Mouse (Mus musculus): Measurements from ENCODE around the gene Glod5. TPM values are rescaled to one million over a fixed set of nuclear protein-coding genes. Genes with fewer than 3 reads are reported as not detected.

Gene Glod5
- total RNA-seq, 2 experiments from 2014 or later: not detected

- no peak for DNase-seq
These were observed 50.1 kb downstream of the Glod5 start for GRCm38 (mm10) chrX:7968226-7968625.

DNA sequence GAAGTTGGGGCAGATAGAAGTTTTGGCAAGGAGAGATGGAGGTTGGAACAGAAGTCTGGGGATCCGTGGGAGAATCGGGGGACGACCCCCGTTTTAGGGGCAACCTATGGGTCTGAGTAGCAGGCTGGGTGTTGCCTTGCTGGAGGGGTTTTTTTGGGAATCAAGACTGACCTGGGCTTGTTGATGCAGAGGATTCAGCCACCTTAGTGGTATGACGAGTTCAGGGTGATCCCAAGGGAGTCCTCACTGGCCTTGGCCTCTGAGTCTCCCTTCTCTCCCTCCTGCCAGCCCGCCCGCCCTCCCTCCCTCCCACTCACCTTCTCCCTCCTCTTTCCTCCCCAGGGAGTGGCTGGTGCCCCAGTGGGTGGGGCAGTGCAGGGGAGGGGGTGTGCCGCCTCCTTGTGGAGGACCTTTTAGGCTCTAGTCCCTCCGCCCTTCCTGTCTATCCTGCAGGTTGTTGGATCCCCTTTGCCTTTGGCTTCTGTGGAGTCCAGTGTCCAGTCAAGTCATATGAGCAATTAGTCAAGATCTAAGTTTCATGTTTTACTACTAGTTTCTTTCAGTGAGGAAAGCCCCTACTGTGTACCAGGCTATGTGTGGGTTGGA, 50.6 kb downstream of the Glod5 start:
- DNase-seq: no peak

DNA sequence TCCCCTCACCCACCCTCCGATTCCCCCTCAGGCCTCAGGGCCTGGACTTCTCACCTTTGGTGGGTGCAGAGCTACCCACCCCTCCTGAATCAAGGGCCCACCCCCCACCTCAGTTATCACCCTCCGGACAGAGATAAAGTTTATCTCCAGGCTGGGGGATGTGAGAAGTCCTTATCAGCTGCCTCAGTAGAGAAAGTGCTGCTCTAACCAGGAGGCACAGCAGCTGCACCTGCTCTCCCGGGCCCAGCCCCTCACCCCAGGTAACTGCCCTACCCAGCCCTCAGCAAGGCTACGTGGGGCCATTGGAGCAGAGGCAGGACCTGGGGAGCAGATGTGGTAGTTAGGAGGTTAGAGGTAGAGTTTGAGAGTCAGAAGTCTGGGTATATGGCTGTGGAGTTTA, 52.1 kb downstream of the Glod5 start:
- no peak for DNase-seq

- no peak for DNase-seq
These were observed 54.3 kb downstream of the Glod5 start for GRCm38 (mm10) chrX:7963829-7964626.

- no peak for DNase-seq
These were observed 59.4 kb downstream of the Glod5 start for GRCm38 (mm10) chrX:7958868-7959267.

Other genes starting within 250 kb of the Glod5 start
- gene Gripap1, start 228.7 kb downstream of the Glod5 start, total RNA-seq (2021): 10 to 100 TPM; 17.5 to 21.2 TPM
- under 1 TPM; 0.18 to 0.43 TPM for gene Kcnd1, start 196.2 kb downstream of the Glod5 start, total RNA-seq (2021)
- 10 to 100 TPM; 14.8 to 18.2 TPM for gene Otud5, start 177.1 kb downstream of the Glod5 start, total RNA-seq (2021)
- gene Pim2, start 140.2 kb downstream of the Glod5 start, total RNA-seq (2021): 1 to 10 TPM; 1.5 TPM
- 1 to 10 TPM; 7.6 to 8.1 TPM for gene Slc35a2, start 134.5 kb downstream of the Glod5 start, total RNA-seq (2021)
- 10 to 100 TPM; 19.5 to 23.1 TPM for gene Pqbp1, start 119.2 kb downstream of the Glod5 start, total RNA-seq (2021)
- gene Timm17b, start 119.1 kb downstream of the Glod5 start, total RNA-seq (2021): 10 to 100 TPM; 37.8 to 38.5 TPM
- gene Gm10491, start 110.7 kb downstream of the Glod5 start, total RNA-seq (2021): not detected
- gene Gm10490, start 109.0 kb downstream of the Glod5 start, total RNA-seq (2021): not detected
- gene Pcsk1n, start 98.7 kb downstream of the Glod5 start, total RNA-seq (2021): not detected
- not detected for gene Eras, start 89.9 kb downstream of the Glod5 start, total RNA-seq (2021)
- gene Hdac6, start 70.6 kb downstream of the Glod5 start, total RNA-seq (2021): 1 to 10 TPM; 3.9 to 5.0 TPM
- not detected for gene Gata1, start 40.4 kb downstream of the Glod5 start, total RNA-seq (2021)
- gene Suv39h1, start 56.3 kb upstream of the Glod5 start, total RNA-seq (2021): 1 to 10 TPM; 3.0 to 3.6 TPM
- under 1 TPM; 0.46 to 0.54 TPM for gene Was, start 72.0 kb upstream of the Glod5 start, total RNA-seq (2021)
- 10 to 100 TPM; 11.8 to 16.3 TPM for gene Wdr13, start 114.4 kb upstream of the Glod5 start, total RNA-seq (2021)
- 10 to 100 TPM; 44.1 to 60.8 TPM for gene Rbm3, start 127.4 kb upstream of the Glod5 start, total RNA-seq (2021)
- 1 to 10 TPM; 2.5 to 2.6 TPM for gene Tbc1d25, start 157.7 kb upstream of the Glod5 start, total RNA-seq (2021)
- 10 to 100 TPM; 10.3 to 10.7 TPM for gene Ebp, start 175.0 kb upstream of the Glod5 start, total RNA-seq (2021)
- 1 to 10 TPM; 3.6 to 4.3 TPM for gene Porcn, start 188.0 kb upstream of the Glod5 start, total RNA-seq (2021)
- 10 to 100 TPM; 12.4 to 13.2 TPM for gene Ftsj1, start 233.9 kb upstream of the Glod5 start, total RNA-seq (2021)